In genomic region chr3:157630671-157631070, GRCm38 (mm10) we compare ENCODE assay signal across 23 mouse cellular contexts.
A peak's percentile ranks its signal among the peaks of the same experiment; 100 is the strongest.
DNase-seq lines count a peak whose midpoint lies in the region; ATAC-seq and TF ChIP-seq lines count a peak whose summit lies in the region.
"Had no signal": no experiment of that assay in that cellular context is flagged by ENCODE, and none has a peak within 500 bp of the region (broad histone marks: within the 10 kb centered on the region; RNA-seq: fewer than 3 reads in every experiment).

No protein-coding gene starts in this region.

- no peak overlapping the region for H3K4me2 ChIP-seq in liver, embryonic 11.5 days
- no peak overlapping the region for H3K4me2 ChIP-seq in liver, embryonic 14.5 days (ENCODE audit: low read depth)
- H3K4me2 ChIP-seq: embryonic facial prominence, embryonic 12.5 days; embryonic facial prominence, embryonic 15.5 days; heart, embryonic 12.5 days; heart, embryonic 15.5 days; hindbrain, embryonic 14.5 days; intestine, embryonic 15.5 days had no signal

- no peak overlapping the region for H3K9ac ChIP-seq in liver, embryonic 11.5 days (ENCODE audit: low read depth, low read length)
- H3K9ac ChIP-seq in liver, embryonic 14.5 days (replicated peaks) = no peak overlapping the region
- H3K9ac ChIP-seq: embryonic facial prominence, embryonic 12.5 days; embryonic facial prominence, embryonic 15.5 days; heart, embryonic 12.5 days; heart, embryonic 15.5 days; hindbrain, embryonic 14.5 days; intestine, embryonic 15.5 days had no signal

- no peak for TF ChIP-seq POLR2A in brain, embryonic 14.5 days (IDR thresholded peaks at IDR 0.05; ENCODE audit: borderline replicate concordance, extremely low read depth, insufficient read depth, insufficient read length, poor library complexity, severe bottlenecking)

- DNase-seq in liver, embryonic 11.5 days (ENCODE audit: low spot score) = no peak
- no peak for DNase-seq in liver
- DNase-seq in brain, embryonic 14.5 days (ENCODE audit: low read depth) = peak; percentile 3
- DNase-seq in liver, embryonic 14.5 days (ENCODE audit: low read depth in 3 of 3, low spot score in 3 of 3) = peak in 1 of 3 experiments; percentile 12
- DNase-seq in adrenal gland, postnatal 25 days = no peak
- DNase-seq in cerebellum, postnatal 4 days (ENCODE audit: low spot score in 2 of 2) = no peak
- DNase-seq in urinary bladder, postnatal 4 days (ENCODE audit: low spot score in 2 of 2) = no peak
- DNase-seq: adrenal gland, postnatal 10 days; cerebellum, adult 18-20 months; cerebellum, adult 9-10 months; cerebellum, postnatal 14 days; gastrocnemius, postnatal 25 days; heart, adult 18-20 months; heart, postnatal 10 days; heart, postnatal 36 days had no signal

- WGBS in liver, embryonic 11.5 days = 5% methylated on average over 5 of the region's 5 CpGs
- 12% methylated on average over 5 of the region's 5 CpGs for WGBS in liver, embryonic 14.5 days (ENCODE audit: insufficient replicate concordance)

- no peaks in the 10 kb centered on the region for H3K36me3 ChIP-seq in liver, embryonic 11.5 days (ENCODE audit: control insufficient read depth, insufficient read depth, low read length)
- H3K36me3 ChIP-seq in liver, embryonic 14.5 days (replicated peaks; ENCODE audit: control insufficient read depth, insufficient read depth, low read depth) = no peaks in the 10 kb centered on the region
- H3K36me3 ChIP-seq: embryonic facial prominence, embryonic 12.5 days; embryonic facial prominence, embryonic 15.5 days; heart, embryonic 12.5 days; heart, embryonic 15.5 days; intestine, embryonic 15.5 days had no signal

- H3K4me3 ChIP-seq in liver, embryonic 11.5 days (ENCODE audit: low read depth, low read length) = no peak overlapping the region
- H3K4me3 ChIP-seq in liver, embryonic 14.5 days (ENCODE audit: insufficient read depth in 1 of 2, low read depth in 2 of 2, low read length in 2 of 2) = no peak overlapping the region
- H3K4me3 ChIP-seq: embryonic facial prominence, embryonic 12.5 days; embryonic facial prominence, embryonic 15.5 days; heart, embryonic 12.5 days; heart, embryonic 15.5 days; intestine, embryonic 15.5 days had no signal

- peak; percentile 60 for ATAC-seq in liver, embryonic 11.5 days (replicated peaks; ENCODE audit: low FRiP score)
- no peak for ATAC-seq in liver, embryonic 14.5 days (ENCODE audit: insufficient read depth)
- ATAC-seq: forebrain, embryonic 14.5 days; intestine, embryonic 15.5 days; Patski had no signal

- no peak overlapping the region for H3K27ac ChIP-seq in liver, embryonic 11.5 days (ENCODE audit: low read depth, low read length)
- no peak overlapping the region for H3K27ac ChIP-seq in liver, embryonic 14.5 days
- H3K27ac ChIP-seq: embryonic facial prominence, embryonic 12.5 days; embryonic facial prominence, embryonic 15.5 days; heart, embryonic 15.5 days; hindbrain, embryonic 14.5 days; intestine, embryonic 15.5 days had no signal

- no peaks in the 10 kb centered on the region for H3K27me3 ChIP-seq in liver, embryonic 11.5 days (replicated peaks; ENCODE audit: control insufficient read depth, insufficient read depth, low read length)
- H3K27me3 ChIP-seq in liver, embryonic 14.5 days (ENCODE audit: control insufficient read depth, insufficient read depth, low read length) = no peaks in the 10 kb centered on the region
- H3K27me3 ChIP-seq: embryonic facial prominence, embryonic 12.5 days; embryonic facial prominence, embryonic 15.5 days; heart, embryonic 12.5 days; heart, embryonic 15.5 days; intestine, embryonic 15.5 days; Patski had no signal

- 0 out of 2 replicates have a peak, but pooled peaks have one; percentile 15 for TF ChIP-seq EP300 in liver, embryonic 14.5 days (IDR thresholded peaks at IDR 0.05; ENCODE audit: low read depth)

- peaks cover 8% of the 10 kb centered on the region; the same call in 1 of the 2 replicates for H3K4me1 ChIP-seq in liver, embryonic 11.5 days (replicated peaks; ENCODE audit: control insufficient read depth, insufficient read depth, low read length)
- H3K4me1 ChIP-seq in liver, embryonic 14.5 days (replicated peaks; ENCODE audit: control insufficient read depth in 2 of 2, insufficient read depth in 2 of 2, low read length in 1 of 2) = peaks cover 4 to 10% of the 10 kb centered on the region in 2 experiments; a peak in 3 of 4 replicates
- H3K4me1 ChIP-seq: embryonic facial prominence, embryonic 12.5 days; embryonic facial prominence, embryonic 15.5 days; heart, embryonic 12.5 days; heart, embryonic 15.5 days; intestine, embryonic 15.5 days had no signal

- H3K9me3 ChIP-seq in liver, embryonic 11.5 days (ENCODE audit: control insufficient read depth, low read length) = no peaks in the 10 kb centered on the region
- H3K9me3 ChIP-seq in liver, embryonic 14.5 days (ENCODE audit: control insufficient read depth, low read length) = no peaks in the 10 kb centered on the region
- H3K9me3 ChIP-seq: embryonic facial prominence, embryonic 12.5 days; embryonic facial prominence, embryonic 15.5 days; heart, embryonic 12.5 days; heart, embryonic 15.5 days; intestine, embryonic 15.5 days had no signal

- TF ChIP-seq CTCF in brain, embryonic 14.5 days (IDR thresholded peaks at IDR 0.05; ENCODE audit: borderline replicate concordance, extremely low read depth, insufficient read depth, insufficient read length) = no peak
- TF ChIP-seq CTCF in liver, embryonic 14.5 days (IDR thresholded peaks at IDR 0.05; ENCODE audit: low read depth) = no peak
